Mouse (Mus musculus): Measurements from ENCODE around the gene Panx1. TPM values are rescaled to one million over a fixed set of nuclear protein-coding genes. Genes with fewer than 3 reads are reported as not detected.
A peak's percentile ranks its signal among the peaks of the same experiment; 100 is the strongest.

Panx1 gene
- polyA plus RNA-seq, 2 experiments: 2.8 to 4.7 TPM

DNA sequence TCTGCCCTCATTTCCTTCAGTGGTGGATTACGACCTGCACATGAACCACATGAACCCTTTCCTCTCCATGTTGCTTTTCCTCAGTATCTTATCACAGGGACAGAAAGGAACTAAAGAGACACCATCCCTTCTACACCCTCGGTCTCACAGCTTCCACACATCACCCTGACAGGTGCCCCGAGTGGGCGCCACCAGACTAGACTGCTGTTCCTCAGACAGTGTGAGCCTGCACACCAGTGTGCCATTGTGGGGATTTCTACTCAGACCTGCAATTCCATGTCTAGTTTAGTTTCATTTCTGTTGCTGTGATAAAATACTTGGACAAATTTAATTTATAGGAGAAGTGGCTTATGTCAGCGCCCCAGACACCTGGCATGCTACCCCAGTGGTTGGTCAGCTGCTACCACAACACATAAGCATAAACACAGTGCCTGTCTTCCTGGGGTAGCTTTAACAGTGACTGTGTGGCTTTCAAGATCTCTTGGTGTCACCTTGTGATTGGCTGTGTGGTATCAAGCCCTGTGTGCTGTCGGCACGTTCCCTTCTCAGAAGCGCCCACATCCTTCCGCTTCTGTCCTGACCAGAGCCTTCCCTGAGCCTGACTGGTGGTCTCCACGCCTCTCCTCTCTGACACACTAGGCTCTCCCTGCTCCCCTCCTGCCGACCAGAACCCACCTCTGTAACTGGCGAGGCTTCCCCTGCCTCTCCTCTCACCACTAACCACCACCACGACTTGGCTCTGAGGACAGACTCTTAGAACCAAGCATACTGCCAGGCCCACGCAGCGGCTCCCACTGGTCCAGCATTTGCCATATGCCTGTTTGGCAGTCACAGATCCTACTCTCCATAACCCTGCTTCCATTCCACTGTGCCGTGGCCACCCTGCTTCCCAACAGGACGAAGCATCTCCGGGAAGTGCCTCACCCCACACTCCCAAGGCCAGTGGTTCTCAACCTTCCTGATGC lies 27.2 kb downstream of the Panx1 start:
- no peak overlapping the region for H3K4me2 ChIP-seq (ENCODE audit: low read depth)
- DNase-seq (ENCODE audit: low read depth in 3 of 3, low spot score in 3 of 3) (peak in 2 of 3 experiments; percentile 7 to 22), ATAC-seq (ENCODE audit: insufficient read depth) (peak; percentile 64; the same call in 1 of the 2 replicates)
- H3K4me3 ChIP-seq (ENCODE audit: insufficient read depth in 1 of 2, low read depth in 2 of 2, low read length in 2 of 2): no peak overlapping the region
- 28% methylated on average over 18 of the region's 18 CpGs for WGBS (ENCODE audit: insufficient replicate concordance)
- peaks cover 0 to 4% of the 10 kb centered on the region in 2 experiments; a peak in 2 of 4 replicates for H3K4me1 ChIP-seq (replicated peaks; ENCODE audit: control insufficient read depth in 2 of 2, insufficient read depth in 2 of 2, low read length in 1 of 2)
- no peak overlapping the region for H3K9ac ChIP-seq (replicated peaks)
- H3K9me3 ChIP-seq (ENCODE audit: control insufficient read depth, low read length): no peaks in the 10 kb centered on the region
- TF ChIP-seq EP300 (IDR thresholded peaks at IDR 0.05; ENCODE audit: low read depth) (no peak), CTCF (IDR thresholded peaks at IDR 0.05; ENCODE audit: low read depth) (no peak)
- no peak overlapping the region for H3K27ac ChIP-seq
- H3K36me3 ChIP-seq (replicated peaks; ENCODE audit: control insufficient read depth, insufficient read depth, low read depth): no peaks in the 10 kb centered on the region
- H3K27me3 ChIP-seq (ENCODE audit: control insufficient read depth, insufficient read depth, low read length): no peaks in the 10 kb centered on the region

DNA sequence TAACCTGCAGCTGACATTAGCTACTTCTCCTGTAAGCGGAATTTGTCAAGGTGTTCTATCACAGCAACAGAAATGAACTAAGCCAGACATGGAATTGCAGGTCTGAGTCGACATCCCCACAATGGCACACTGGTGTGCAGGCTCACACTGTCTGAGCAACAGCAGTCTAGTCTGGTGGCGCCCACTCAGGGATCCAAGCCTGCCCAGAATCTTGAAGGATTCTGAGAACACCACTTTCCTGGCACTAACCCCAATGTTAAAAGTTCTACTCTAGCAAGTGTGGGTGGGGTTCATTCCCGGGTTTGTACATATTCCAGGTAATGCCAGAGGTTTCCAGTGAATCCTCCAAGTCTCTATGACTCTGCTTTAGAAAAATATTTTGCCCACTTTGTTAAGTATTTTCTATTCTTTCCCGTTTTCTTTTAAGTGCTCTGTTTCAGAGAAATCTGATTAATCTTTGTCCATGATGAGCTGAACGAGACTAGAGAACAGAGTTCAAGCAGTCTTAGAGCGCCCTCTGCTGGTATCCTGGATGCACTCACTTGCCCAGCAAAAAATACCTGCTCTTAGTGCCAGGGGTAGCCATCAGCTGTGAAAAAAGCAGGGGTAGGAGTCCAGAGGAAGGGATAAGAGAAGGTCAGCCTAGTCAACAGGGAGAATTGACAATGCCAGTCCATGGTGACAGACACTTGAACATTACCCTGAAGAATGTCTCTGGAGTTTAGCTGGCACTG lies 29.9 kb downstream of the Panx1 start:
- 0 out of 2 replicates have a peak, but pooled peaks have one; percentile 37 for ATAC-seq (ENCODE audit: insufficient read depth)
- 43% methylated on average over 7 of the region's 7 CpGs for WGBS (ENCODE audit: insufficient replicate concordance)
- H3K4me3 ChIP-seq (ENCODE audit: insufficient read depth in 1 of 2, low read depth in 2 of 2, low read length in 2 of 2): no peak overlapping the region
- H3K4me1 ChIP-seq (replicated peaks; ENCODE audit: control insufficient read depth in 2 of 2, insufficient read depth in 2 of 2, low read length in 1 of 2): no peaks in the 10 kb centered on the region
- H3K9me3 ChIP-seq (ENCODE audit: control insufficient read depth, low read length): no peaks in the 10 kb centered on the region
- H3K36me3 ChIP-seq (replicated peaks; ENCODE audit: control insufficient read depth, insufficient read depth, low read depth): no peaks in the 10 kb centered on the region
- no peak overlapping the region for H3K27ac ChIP-seq
- peak; percentile 41 to 53 (median 50) for DNase-seq (ENCODE audit: low read depth in 3 of 3, low spot score in 3 of 3)
- H3K4me2 ChIP-seq (ENCODE audit: low read depth): no peak overlapping the region
- no peak overlapping the region for H3K9ac ChIP-seq (replicated peaks)
- peak; percentile 87 for TF ChIP-seq CTCF (IDR thresholded peaks at IDR 0.05; ENCODE audit: low read depth)
- TF ChIP-seq EP300 (IDR thresholded peaks at IDR 0.05; ENCODE audit: low read depth): no peak
- H3K27me3 ChIP-seq (ENCODE audit: control insufficient read depth, insufficient read depth, low read length): no peaks in the 10 kb centered on the region

- Histone ChIP-seq H3K9me3 (ENCODE audit: control insufficient read depth, low read length) (no peaks in the 10 kb centered on the region), H3K36me3 (replicated peaks; ENCODE audit: control insufficient read depth, insufficient read depth, low read depth) (no peaks in the 10 kb centered on the region), H3K4me3 (ENCODE audit: insufficient read depth in 1 of 2, low read depth in 2 of 2, low read length in 2 of 2) (no peak overlapping the region), H3K27ac (no peak overlapping the region), H3K4me1 (replicated peaks; ENCODE audit: control insufficient read depth in 2 of 2, insufficient read depth in 2 of 2, low read length in 1 of 2) (no peaks in the 10 kb centered on the region), H3K27me3 (ENCODE audit: control insufficient read depth, insufficient read depth, low read length) (no peaks in the 10 kb centered on the region), H3K9ac (replicated peaks) (no peak overlapping the region), H3K4me2 (ENCODE audit: low read depth) (no peak overlapping the region)
- TF ChIP-seq CTCF (IDR thresholded peaks at IDR 0.05; ENCODE audit: low read depth) (no peak), EP300 (IDR thresholded peaks at IDR 0.05; ENCODE audit: low read depth) (no peak)
- no peak for ATAC-seq (ENCODE audit: insufficient read depth)
- no peak for DNase-seq (ENCODE audit: low read depth in 3 of 3, low spot score in 3 of 3)
- WGBS (ENCODE audit: insufficient replicate concordance): 79% methylated on average over 14 of the region's 14 CpGs
Measured at GRCm38 (mm10) chr9:15007566-15007965, 37.7 kb downstream of the Panx1 start.

- TF ChIP-seq EP300 (IDR thresholded peaks at IDR 0.05; ENCODE audit: low read depth): no peak
- TF ChIP-seq CTCF (IDR thresholded peaks at IDR 0.05; ENCODE audit: low read depth): no peak
- H3K4me2 ChIP-seq (ENCODE audit: low read depth): no peak overlapping the region
- no peak overlapping the region for H3K27ac ChIP-seq
- no peak overlapping the region for H3K4me3 ChIP-seq (ENCODE audit: insufficient read depth in 1 of 2, low read depth in 2 of 2, low read length in 2 of 2)
- DNase-seq (ENCODE audit: low read depth in 3 of 3, low spot score in 3 of 3): no peak
- 68% methylated on average over 9 of the region's 9 CpGs for WGBS (ENCODE audit: insufficient replicate concordance)
- no peaks in the 10 kb centered on the region for H3K27me3 ChIP-seq (ENCODE audit: control insufficient read depth, insufficient read depth, low read length)
- no peaks in the 10 kb centered on the region for H3K4me1 ChIP-seq (replicated peaks; ENCODE audit: control insufficient read depth in 2 of 2, insufficient read depth in 2 of 2, low read length in 1 of 2)
- no peak for ATAC-seq (ENCODE audit: insufficient read depth)
- H3K9ac ChIP-seq (replicated peaks): no peak overlapping the region
- no peaks in the 10 kb centered on the region for H3K9me3 ChIP-seq (ENCODE audit: control insufficient read depth, low read length)
- H3K36me3 ChIP-seq (replicated peaks; ENCODE audit: control insufficient read depth, insufficient read depth, low read depth): no peaks in the 10 kb centered on the region
Measured at GRCm38 (mm10) chr9:15004298-15004685, 41.0 kb downstream of the Panx1 start.

Data from liver, embryonic 14.5 days (tissue).